Mouse (Mus musculus) hindbrain, postnatal 0 days (tissue): ENCODE results near the gene Mtmr12. TPM values are rescaled to one million over a fixed set of nuclear protein-coding genes. Genes with fewer than 3 reads are reported as not detected.

ENCODE experiments used
- ATAC-seq: fragments of 200-750 bp; cut with Nextera tagmentation; 2 replicates; pipeline ENCODE4 v1.8.0; 2017; ENCODE audit warnings: mild to moderate bottlenecking, moderate TSS enrichment, moderate library complexity
- DNase-seq: peaks from one replicate; pipeline ENCODE4 v3.0.0-alpha.2; 2015; ENCODE audit warnings: low spot score
- H3K27ac ChIP-seq: fragments of 300-500 bp; sonication (generic); 2 replicates; pipeline ENCODE4 v1.5.1; 2014; ENCODE audit warnings: mild to moderate bottlenecking
- H3K27me3 ChIP-seq: fragments of 300-500 bp; sonication (generic); 2 replicates; pipeline ENCODE4 v1.6.1; 2014; ENCODE audit warnings: low read length, mixed read lengths; ENCODE audit not compliant: insufficient read depth
- H3K36me3 ChIP-seq: fragments of 300-500 bp; sonication (generic); 2 replicates; pipeline ENCODE4 v1.6.1; 2014; ENCODE audit warnings: low read length, mixed read lengths; ENCODE audit not compliant: insufficient read depth
- H3K4me1 ChIP-seq: fragments of 300-500 bp; sonication (generic); 2 replicates; pipeline ENCODE4 v1.6.1; 2014; ENCODE audit warnings: antibody characterized with exemption, low read length, mixed read lengths; ENCODE audit not compliant: insufficient read depth
- H3K4me2 ChIP-seq: fragments of 300-500 bp; sonication (generic); 2 replicates; pipeline ENCODE4 v1.6.1; 2014; ENCODE audit warnings: low read depth, mild to moderate bottlenecking, low read length, moderate library complexity, mixed read lengths
- H3K4me3 ChIP-seq: fragments of 300-500 bp; sonication (generic); 2 replicates; pipeline ENCODE4 v1.5.1; 2014; ENCODE audit warnings: low read length
- H3K9ac ChIP-seq: fragments of 300-500 bp; sonication (generic); replicated peaks from 2 replicates; pipeline ENCODE4 v1.6.1; 2014; ENCODE audit warnings: mild to moderate bottlenecking, low read length, moderate library complexity, mixed read lengths
- H3K9me3 ChIP-seq: fragments of 300-500 bp; sonication (generic); 2 replicates; pipeline ENCODE4 v1.6.1; 2016; ENCODE audit warnings: low read length, mixed read lengths
- CTCF ChIP-seq: IDR thresholded peaks from 2 replicates; pipeline ENCODE4 v1.5.1; 2016; ENCODE audit warnings: antibody characterized with exemption, control low read depth, low read depth
- WGBS: fragments of 180-500 bp; shearing (Covaris S2); extraction: QIAGEN DNeasy Blood & Tissue Kit; methylation state at CpG from one replicate; pipeline ENCODE4 v1.1.7; 2014; 5-methylcytosine and 5-hydroxymethylcytosine counted together
- polyA plus RNA-seq: library from polyadenylated mRNA; unstranded; fragments of >200 nt; fragmentation: Nextera tagmentation; extraction: Ambion mirVana; gene quantifications from 2 replicates; pipeline ENCODE4 v1.2.1, GENCODE M21; 2015
- total RNA-seq: library from RNA; depleted of rRNA; stranded (reverse); fragments of >200 nt; gene quantifications from 2 replicates; pipeline ENCODE4 v1.2.3, GENCODE M21; 2014

Gene Mtmr12
- total and polyA plus RNA-seq, 2 experiments from 2014 or later = 5.7 to 12.6 TPM

DNA sequence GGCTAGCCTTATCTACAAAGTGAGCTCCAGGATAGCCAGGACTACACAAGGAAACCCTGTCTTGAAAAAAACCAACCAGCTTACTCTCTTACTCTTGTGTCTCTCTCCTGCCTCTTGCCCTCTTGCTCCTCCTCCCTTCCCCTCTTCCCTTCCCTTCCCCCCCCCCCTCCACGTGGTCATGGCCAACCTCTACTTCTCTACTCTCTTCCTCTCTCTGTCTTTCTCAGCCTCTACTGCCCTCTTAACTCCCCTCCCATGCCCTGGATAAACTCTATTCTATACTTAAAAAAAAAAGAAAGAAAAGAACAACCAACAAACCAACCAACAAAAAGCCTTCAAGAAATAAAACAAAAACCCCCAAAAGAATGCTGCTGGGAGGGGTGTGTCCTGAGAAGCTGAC, 30.7 kb downstream of the Mtmr12 start:
- Histone ChIP-seq H3K9ac (no peak overlapping the region), H3K27me3 (no peaks in the 10 kb centered on the region), H3K4me1 (0 out of 2 replicates have a peak, but pooled peaks cover under 1% of the 10 kb centered on the region), H3K9me3 (no peaks in the 10 kb centered on the region), H3K4me2 (no peak overlapping the region), H3K4me3 (no peak overlapping the region), H3K36me3 (peaks cover 27% of the 10 kb centered on the region), H3K27ac (no peak overlapping the region)
- 43% methylated on average over 1 of the region's 1 CpGs for WGBS
- ATAC-seq (no peak), DNase-seq (no peak)
- no peak for TF ChIP-seq CTCF

DNA sequence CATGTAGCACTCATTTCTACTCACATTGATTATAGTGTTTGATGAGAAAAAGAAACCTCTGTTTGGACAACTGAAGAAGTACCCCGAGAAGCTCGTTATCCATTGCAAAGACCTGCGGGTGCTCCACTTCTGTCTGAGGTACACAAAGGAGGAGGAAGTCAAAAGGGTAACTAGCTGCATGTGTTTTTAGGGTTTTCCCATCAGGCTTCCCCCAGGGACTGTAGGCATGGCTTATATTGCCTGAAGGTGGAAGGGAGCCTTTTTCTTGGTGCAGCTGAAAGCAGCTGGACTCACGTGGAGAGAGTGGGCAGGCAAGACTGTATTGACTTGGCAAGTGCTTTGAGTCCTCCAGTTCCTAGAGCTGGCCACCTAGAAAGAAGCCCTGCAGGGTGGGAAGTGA, 31.2 kb downstream of the Mtmr12 start:
- Histone ChIP-seq H3K27ac (no peak overlapping the region), H3K27me3 (no peaks in the 10 kb centered on the region), H3K9me3 (no peaks in the 10 kb centered on the region), H3K4me1 (no peaks in the 10 kb centered on the region), H3K9ac (no peak overlapping the region), H3K4me3 (no peak overlapping the region), H3K36me3 (peaks cover 29% of the 10 kb centered on the region), H3K4me2 (no peak overlapping the region)
- DNase-seq = no peak
- no peak for ATAC-seq
- WGBS = 67% methylated on average over 4 of the region's 4 CpGs
- no peak for TF ChIP-seq CTCF

DNA sequence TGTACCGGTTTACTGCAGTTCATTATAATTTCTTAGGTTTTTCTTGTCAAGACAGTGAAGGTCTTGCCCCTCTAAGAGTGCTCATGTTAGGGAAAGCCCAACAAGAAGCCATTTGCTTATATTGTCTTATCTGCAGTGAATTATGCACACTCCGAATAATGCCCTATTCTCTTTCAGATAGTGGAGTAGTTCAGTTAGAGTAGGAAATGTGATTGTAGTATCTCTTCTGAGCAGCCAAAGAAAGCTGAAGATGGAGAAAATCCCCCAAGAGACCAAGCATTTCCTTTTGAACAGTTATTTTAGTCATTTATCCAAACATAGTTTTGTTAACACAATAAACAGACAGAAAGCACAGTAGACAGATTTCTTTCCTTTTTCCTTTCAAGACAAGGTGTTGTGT, 32.1 kb downstream of the Mtmr12 start:
- H3K9ac ChIP-seq = no peak overlapping the region
- H3K27me3 ChIP-seq = no peaks in the 10 kb centered on the region
- 83% methylated on average over 2 of the region's 2 CpGs for WGBS
- no peaks in the 10 kb centered on the region for H3K4me1 ChIP-seq
- H3K27ac ChIP-seq = no peak overlapping the region
- H3K4me3 ChIP-seq = no peak overlapping the region
- ATAC-seq = no peak
- H3K9me3 ChIP-seq = no peaks in the 10 kb centered on the region
- H3K4me2 ChIP-seq = no peak overlapping the region
- no peak for DNase-seq
- TF ChIP-seq CTCF = no peak
- H3K36me3 ChIP-seq = peaks cover 29% of the 10 kb centered on the region

DNA sequence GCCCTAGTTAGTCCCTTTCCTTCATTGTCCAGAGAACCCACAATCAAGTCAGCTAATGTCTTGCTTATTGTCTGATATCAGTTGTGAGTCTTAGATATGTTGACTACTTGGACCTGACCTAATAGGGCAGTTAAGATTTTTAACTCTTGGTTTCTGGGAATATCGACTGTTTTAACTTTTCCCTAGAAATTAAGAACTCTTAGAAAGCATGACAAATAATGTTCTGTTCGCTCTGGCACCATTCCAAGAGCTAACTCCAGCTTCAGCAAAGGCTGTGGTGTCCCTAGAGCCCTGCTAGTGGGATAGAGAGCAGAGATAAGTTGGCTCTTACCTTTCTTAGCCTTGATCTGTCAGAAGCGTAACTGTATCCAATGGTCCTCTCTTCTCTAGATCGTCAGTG, 32.7 kb downstream of the Mtmr12 start:
- ATAC-seq (no peak), DNase-seq (no peak)
- no peak for TF ChIP-seq CTCF
- H3K4me3 ChIP-seq = no peak overlapping the region
- no peaks in the 10 kb centered on the region for H3K4me1 ChIP-seq
- H3K9me3 ChIP-seq = no peaks in the 10 kb centered on the region
- H3K4me2 ChIP-seq = no peak overlapping the region
- no peaks in the 10 kb centered on the region for H3K27me3 ChIP-seq
- WGBS = 80% methylated on average over 4 of the region's 4 CpGs
- peaks cover 29% of the 10 kb centered on the region for H3K36me3 ChIP-seq
- no peak overlapping the region for H3K9ac ChIP-seq
- H3K27ac ChIP-seq = no peak overlapping the region

DNA sequence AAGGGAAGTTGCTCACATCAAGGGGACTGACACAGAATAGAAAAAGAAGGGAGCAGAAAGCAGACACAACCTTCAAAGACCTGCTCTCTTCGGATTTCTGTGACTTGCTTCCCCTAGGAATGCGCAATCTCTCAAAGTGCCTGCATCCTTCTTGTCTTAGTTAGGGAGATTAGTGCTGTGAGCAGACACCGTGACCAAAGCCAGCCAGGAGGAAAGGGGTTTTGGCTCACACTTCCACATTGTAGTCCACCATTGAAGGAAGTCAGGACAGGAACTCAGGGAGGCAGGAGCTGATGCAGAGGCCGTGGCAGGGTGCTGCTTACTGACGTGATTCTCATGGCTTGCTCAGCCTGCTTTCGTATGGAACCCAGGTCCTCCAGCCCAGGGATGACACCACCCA, 33.5 kb downstream of the Mtmr12 start:
- DNase-seq = no peak
- WGBS = 79% methylated on average over 6 of the region's 6 CpGs
- Histone ChIP-seq H3K27ac (no peak overlapping the region), H3K4me1 (no peaks in the 10 kb centered on the region), H3K4me3 (no peak overlapping the region), H3K9me3 (no peaks in the 10 kb centered on the region), H3K27me3 (no peaks in the 10 kb centered on the region), H3K9ac (no peak overlapping the region), H3K36me3 (peaks cover 29% of the 10 kb centered on the region), H3K4me2 (no peak overlapping the region)
- no peak for TF ChIP-seq CTCF
- ATAC-seq = no peak

DNA sequence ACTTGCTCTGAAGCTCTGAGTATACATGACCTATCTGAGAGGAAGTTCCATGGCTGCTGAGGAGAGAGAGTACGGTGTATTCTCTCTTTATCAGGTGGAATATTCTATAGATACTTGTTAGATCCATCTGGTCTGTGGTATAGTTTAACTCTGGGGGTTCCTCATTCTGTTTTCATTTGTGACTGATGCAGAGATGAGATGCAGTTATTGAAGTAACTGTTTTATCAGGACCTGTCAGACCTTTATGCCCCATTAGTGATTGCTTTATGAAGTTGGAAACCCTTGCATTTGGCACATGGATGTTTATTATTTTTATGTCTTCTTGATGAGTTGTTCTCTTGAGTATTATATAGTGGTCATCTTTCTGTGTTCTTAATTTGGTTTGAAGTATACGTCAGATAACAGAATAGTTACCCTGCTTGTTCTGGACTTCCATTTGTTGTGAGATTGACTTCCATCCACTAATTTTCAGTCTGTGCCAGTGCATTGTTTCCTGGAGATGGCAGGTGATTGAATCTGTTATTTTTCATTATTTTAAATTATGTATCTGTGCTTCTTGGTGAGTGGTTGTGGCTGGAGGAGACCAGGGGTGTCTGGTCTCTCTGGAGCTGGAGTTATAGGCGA, 36.0 kb downstream of the Mtmr12 start:
- peaks cover 36% of the 10 kb centered on the region for H3K36me3 ChIP-seq
- no peaks in the 10 kb centered on the region for H3K4me1 ChIP-seq
- no peak for ATAC-seq
- H3K9me3 ChIP-seq = no peaks in the 10 kb centered on the region
- TF ChIP-seq CTCF = no peak
- no peak overlapping the region for H3K4me2 ChIP-seq
- H3K27ac ChIP-seq = no peak overlapping the region
- no peak overlapping the region for H3K4me3 ChIP-seq
- H3K27me3 ChIP-seq = no peaks in the 10 kb centered on the region
- no peak overlapping the region for H3K9ac ChIP-seq
- DNase-seq = no peak
- 91% methylated on average over 3 of the region's 3 CpGs for WGBS

DNA sequence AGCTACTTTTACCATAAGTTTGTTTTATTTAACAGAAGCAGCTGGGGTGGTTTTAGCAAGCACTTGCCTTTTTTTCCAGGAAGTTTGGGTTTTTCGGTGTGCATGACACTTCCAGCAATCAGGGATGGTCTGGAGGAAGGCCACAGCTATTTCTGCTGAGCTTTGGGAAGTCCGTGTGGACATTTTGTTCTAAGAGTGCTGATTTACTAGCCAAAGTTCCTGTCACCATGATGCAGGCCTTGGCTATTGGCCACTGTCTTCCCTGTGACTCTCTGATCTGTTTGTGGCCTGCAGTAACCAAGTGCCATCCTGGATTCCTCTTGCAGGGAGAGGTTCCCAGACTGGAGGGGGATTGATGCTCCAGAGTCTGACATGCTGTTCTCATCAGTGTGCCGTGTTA, 39.0 kb downstream of the Mtmr12 start:
- Histone ChIP-seq H3K36me3 (peaks cover 26% of the 10 kb centered on the region), H3K9ac (no peak overlapping the region), H3K9me3 (no peaks in the 10 kb centered on the region), H3K27me3 (no peaks in the 10 kb centered on the region), H3K4me2 (no peak overlapping the region), H3K27ac (no peak overlapping the region), H3K4me3 (no peak overlapping the region), H3K4me1 (no peaks in the 10 kb centered on the region)
- WGBS = 72% methylated on average over 3 of the region's 3 CpGs
- TF ChIP-seq CTCF = no peak
- DNase-seq (no peak), ATAC-seq (no peak)
